Comparison of ENCODE assay signal across 8 mouse cellular contexts in the genomic region with DNA sequence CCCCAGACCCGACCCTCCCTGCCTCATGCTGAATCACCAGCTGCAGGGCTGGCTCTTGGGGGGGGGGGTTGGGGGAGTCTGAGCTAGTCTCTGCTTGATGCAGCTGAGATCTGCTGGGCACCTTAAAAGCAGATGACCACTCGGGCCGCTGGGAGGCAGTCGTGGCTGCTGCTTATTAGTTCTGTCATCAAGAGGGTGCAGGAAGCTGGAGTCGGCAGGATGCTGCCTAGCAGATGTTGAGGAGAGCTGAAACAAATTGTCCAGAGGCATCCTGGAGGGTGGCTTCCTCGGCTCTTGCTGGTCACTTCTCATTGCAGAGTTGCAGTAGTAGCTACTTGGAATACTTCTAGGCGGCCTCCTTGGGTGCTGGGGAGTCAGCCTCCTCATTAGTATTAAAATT. TPM values are rescaled to one million over a fixed set of nuclear protein-coding genes. Genes with fewer than 3 reads are reported as not detected.
DNase-seq lines count a peak whose midpoint lies in the region; ATAC-seq and TF ChIP-seq lines count a peak whose summit lies in the region.

No protein-coding gene starts in this region.

- peak; percentile 52 for TF ChIP-seq CTCF in heart, postnatal 0 days (IDR thresholded peaks at IDR 0.05; ENCODE audit: low read depth)

- H3K36me3 ChIP-seq in heart, postnatal 0 days (replicated peaks; ENCODE audit: control insufficient read depth, insufficient read depth, low read length) = no peaks in the 10 kb centered on the region
- H3K36me3 ChIP-seq in limb, embryonic 14.5 days (ENCODE audit: control insufficient read depth, insufficient read depth, low read length) = no peaks in the 10 kb centered on the region

- no peak overlapping the region for H3K4me2 ChIP-seq in heart, postnatal 0 days (ENCODE audit: low read depth, low read length)
- no peak overlapping the region for H3K4me2 ChIP-seq in limb, embryonic 14.5 days (replicated peaks; ENCODE audit: low read depth, low read length, severe bottlenecking)

- H3K4me3 ChIP-seq in heart, postnatal 0 days (ENCODE audit: low read depth, low read length) = no peak overlapping the region
- no peak overlapping the region for H3K4me3 ChIP-seq in limb, embryonic 14.5 days (replicated peaks; ENCODE audit: low read length)

- intact Hi-C loops in heart, postnatal 25 days (cut with DNase I) = no loop called here

- H3K27me3 ChIP-seq in heart, postnatal 0 days (ENCODE audit: control insufficient read depth, insufficient read depth, low read length) = peaks cover 39% of the 10 kb centered on the region
- no peaks in the 10 kb centered on the region for H3K27me3 ChIP-seq in limb, embryonic 14.5 days (ENCODE audit: control insufficient read depth, insufficient read depth, low read length)

- DNase-seq in heart, postnatal 0 days (ENCODE audit: low spot score) = peak; percentile 22
- no peak for DNase-seq in heart, postnatal 25 days (ENCODE audit: low spot score)
- peak; percentile 29 for DNase-seq in thymus, postnatal 14 days
- DNase-seq in thymus, adult 18-20 months = no peak
- DNase-seq in embryo, embryonic 9.5 days (ENCODE audit: extremely low spot score) = peak; percentile 44
- DNase-seq in limb, embryonic 14.5 days (ENCODE audit: low spot score) = peak; percentile 52
- peak; percentile 16 to 24 for DNase-seq in thymus, postnatal 36 days
- no peak for DNase-seq in frontal cortex, postnatal 25 days (ENCODE audit: low spot score in 2 of 2)

- ATAC-seq in heart, postnatal 0 days (ENCODE audit: insufficient read depth, low read depth) = no peak
- ATAC-seq in limb, embryonic 14.5 days (ENCODE audit: low FRiP score, low read depth) = 0 out of 2 replicates have a peak, but pooled peaks have one; percentile 34

- TF ChIP-seq POLR2A in limb, embryonic 14.5 days (IDR thresholded peaks at IDR 0.05; ENCODE audit: borderline replicate concordance, extremely low read depth, insufficient read depth, insufficient read length) = no peak

- H3K9me3 ChIP-seq in heart, postnatal 0 days (replicated peaks; ENCODE audit: control insufficient read depth, low read length) = 0 out of 2 replicates have a peak, but pooled peaks cover under 1% of the 10 kb centered on the region
- no peaks in the 10 kb centered on the region for H3K9me3 ChIP-seq in limb, embryonic 14.5 days (ENCODE audit: control insufficient read depth, low read length)

- H3K9ac ChIP-seq in heart, postnatal 0 days (replicated peaks; ENCODE audit: low read depth, low read length) = no peak overlapping the region
- H3K9ac ChIP-seq in limb, embryonic 14.5 days (ENCODE audit: low read depth, low read length, severe bottlenecking) = no peak overlapping the region

- TF ChIP-seq EP300 in heart, postnatal 0 days (IDR thresholded peaks at IDR 0.05; ENCODE audit: low read depth) = no peak

- WGBS in heart, postnatal 0 days = 17% methylated on average over 7 of the region's 7 CpGs
- 10% methylated on average over 7 of the region's 7 CpGs for WGBS in limb, embryonic 14.5 days

- H3K27ac ChIP-seq in heart, postnatal 0 days (ENCODE audit: low read depth) = no peak overlapping the region
- no peak overlapping the region for H3K27ac ChIP-seq in limb, embryonic 14.5 days (replicated peaks; ENCODE audit: low read depth, low read length)

- peaks cover 9% of the 10 kb centered on the region for H3K4me1 ChIP-seq in heart, postnatal 0 days (ENCODE audit: control insufficient read depth, insufficient read depth)
- peaks cover 5% of the 10 kb centered on the region; the same call in 1 of the 2 replicates for H3K4me1 ChIP-seq in limb, embryonic 14.5 days (ENCODE audit: control insufficient read depth, insufficient read depth, low read length)

RNA-seq across cellular contexts. Expression of gene Mchr1, which starts 4.0 kb away (rescaled TPM):
- 4.2 TPM in 1 of 2 replicates, not detected in the other for total RNA-seq in heart, postnatal 0 days (2014; rRNA removed; ENCODE audit: low replicate concordance)
- polyA plus RNA-seq in heart, postnatal 0 days (2015; fragmentation: Nextera tagmentation; extraction: Ambion mirVana) = not detected in 2 replicates
- total RNA-seq in heart, postnatal 25 days (2021) = not detected
- polyA plus RNA-seq in limb, embryonic 14.5 days (2012; rRNA removed) = 1.6 and 1.7 TPM in 2 replicates
- polyA plus RNA-seq in limb, embryonic 14.5 days (2014; fragmentation: Nextera tagmentation; extraction: Ambion mirVana) = 0.93 and 1.2 TPM in 2 replicates

RNA-seq across cellular contexts. Expression of gene Mrtfa, which starts 48.7 kb away (rescaled TPM):
- 11.4 and 26.0 TPM in 2 replicates for total RNA-seq in heart, postnatal 0 days (2014; rRNA removed; ENCODE audit: low replicate concordance)
- polyA plus RNA-seq in heart, postnatal 0 days (2015; fragmentation: Nextera tagmentation; extraction: Ambion mirVana) = 4.9 and 5.8 TPM in 2 replicates
- 1 to 10 TPM; 8.2 to 9.1 TPM for total RNA-seq in heart, postnatal 25 days (2021)
- polyA plus RNA-seq in limb, embryonic 14.5 days (2012; rRNA removed) = 29.8 and 39.1 TPM in 2 replicates
- polyA plus RNA-seq in limb, embryonic 14.5 days (2014; fragmentation: Nextera tagmentation; extraction: Ambion mirVana) = 25.2 and 30.0 TPM in 2 replicates

Comparison
In these comparisons a context has a peak if more than half of its experiments do, and no peak if none do; other contexts are left out.
1. DNase-seq: peak in heart, postnatal 0 days (single experiment), thymus, postnatal 14 days (single experiment), embryo, embryonic 9.5 days (single experiment), limb, embryonic 14.5 days (single experiment) and thymus, postnatal 36 days (2 of 2); none in heart, postnatal 25 days (single experiment), thymus, adult 18-20 months (0 of 2) and frontal cortex, postnatal 25 days (0 of 2).